Mouse (Mus musculus) kidney, adult 2 months (tissue): ENCODE data around the gene Gins1.

ENCODE experiments used
- CTCF ChIP-seq: fragments of 200-500 bp; conservative IDR thresholded peaks from 2 replicates; pipeline ENCODE4 v1.5.1; 2011; ENCODE audit warnings: low read depth, mild to moderate bottlenecking, control low read depth, low read length, moderate library complexity, mixed read lengths; ENCODE audit not compliant: insufficient read depth, insufficient read length
- POLR2A ChIP-seq: fragments of 200-500 bp; IDR thresholded peaks from one replicate; pipeline ENCODE4 v1.6.1; 2011; ENCODE audit warnings: low read depth, low read length, control low read depth

- TF ChIP-seq CTCF (no peak), POLR2A (no peak)
These were observed 29.5 kb downstream of the Gins1 start for GRCm38 (mm10) chr2:150934659-150935058.
